Mouse (Mus musculus) MEL (cell line): ENCODE measurements around the gene Cdan1. TPM values are rescaled to one million over a fixed set of nuclear protein-coding genes. Genes with fewer than 3 reads are reported as not detected.

Experiments used
- DNase-seq: peaks from one replicate; pipeline ENCODE4 v3.0.0; 2011; ENCODE audit warnings: low read depth, low spot score
- H3K27ac ChIP-seq: 2 replicates; pipeline ENCODE4 v1.5.1; 2012; ENCODE audit warnings: low read depth, mild to moderate bottlenecking, control low read depth, low read length, moderate library complexity; ENCODE audit not compliant: control insufficient read depth
- H3K27me3 ChIP-seq, 2 experiments: fragments of 150-350 bp in 1 of 2; sonication (generic) in 1 of 2; 2 replicates each; pipeline ENCODE4 v1.6.1; 2012; ENCODE audit warnings: low read length in 2 of 2, mild to moderate bottlenecking in 2 of 2, improper control_type of control experiment in 1 of 2, moderate library complexity in 1 of 2; ENCODE audit not compliant: insufficient read depth in 2 of 2, control insufficient read depth in 1 of 2
- H3K36me3 ChIP-seq, 2 experiments: 2 replicates each; pipeline ENCODE4 v1.6.1; 2012 to 2014; ENCODE audit warnings: low read length in 2 of 2, improper control_type of control experiment in 1 of 2, inconsistent platforms in 1 of 2, mild to moderate bottlenecking in 1 of 2; ENCODE audit not compliant: insufficient read depth in 2 of 2, control insufficient read depth in 1 of 2
- H3K4me1 ChIP-seq, 2 experiments: fragments of 150-350 bp in 1 of 2; sonication (generic) in 1 of 2; 2 replicates each; pipeline ENCODE4 v1.6.1; 2012; ENCODE audit warnings: low read length in 2 of 2, improper control_type of control experiment in 1 of 2, mild to moderate bottlenecking in 1 of 2; ENCODE audit not compliant: insufficient read depth in 2 of 2, control insufficient read depth in 1 of 2
- H3K4me3 ChIP-seq, 2 experiments: fragments of 150-350 bp in 1 of 2; sonication (generic) in 1 of 2; 2 replicates each; pipeline ENCODE4 v1.5.1; 2012; ENCODE audit warnings: low read depth in 2 of 2, low read length in 2 of 2, mild to moderate bottlenecking in 2 of 2, moderate library complexity in 2 of 2, control low read depth in 1 of 2, improper control_type of control experiment in 1 of 2; ENCODE audit not compliant: control insufficient read depth in 1 of 2, insufficient read depth in 1 of 2
- H3K79me2 ChIP-seq: 2 replicates; pipeline ENCODE4 v1.6.1; 2012; ENCODE audit warnings: mild to moderate bottlenecking, low read length, moderate library complexity; ENCODE audit not compliant: control insufficient read depth, poor library complexity, insufficient read depth
- H3K9ac ChIP-seq: 2 replicates; pipeline ENCODE4 v1.6.1; 2012; ENCODE audit warnings: low read depth, mild to moderate bottlenecking, control low read depth, low read length, moderate library complexity; ENCODE audit not compliant: control insufficient read depth, poor library complexity, severe bottlenecking
- H3K9me3 ChIP-seq: fragments of 150-350 bp; sonication (generic); replicated peaks from 2 replicates; pipeline ENCODE4 v1.6.1; 2012; ENCODE audit warnings: mild to moderate bottlenecking, low read length, improper control_type of control experiment, moderate library complexity; ENCODE audit not compliant: insufficient read depth
- BHLHE40 ChIP-seq: IDR thresholded peaks from 2 replicates; pipeline ENCODE4 v1.6.1; 2012; ENCODE audit warnings: low read depth, mild to moderate bottlenecking, inconsistent platforms, low read length, improper control_type of control experiment, borderline replicate concordance
- CTCF ChIP-seq, 3 experiments: IDR thresholded peaks in 2 of 3; conservative IDR thresholded peaks in 1 of 3; 2 replicates each; pipeline ENCODE4 v1.5.1; 2011 to 2012; ENCODE audit warnings: low read length in 3 of 3, low read depth in 2 of 3, mild to moderate bottlenecking in 2 of 3, improper control_type of control experiment in 1 of 3, inconsistent platforms in 1 of 3, mixed read lengths in 1 of 3, moderate library complexity in 1 of 3; ENCODE audit not compliant: control insufficient read depth in 1 of 3, insufficient read depth in 1 of 3, poor library complexity in 1 of 3, severe bottlenecking in 1 of 3
- E2F4 ChIP-seq: IDR thresholded peaks from 2 replicates; pipeline ENCODE4 v1.6.1; 2011; ENCODE audit warnings: low read depth, low read length, improper control_type of control experiment, borderline replicate concordance
- EP300 ChIP-seq, 2 experiments: IDR thresholded peaks; 2 replicates each; pipeline ENCODE4 v1.6.1; 2011; ENCODE audit warnings: improper control_type of control experiment in 2 of 2, low read length in 2 of 2, low read depth in 1 of 2, mild to moderate bottlenecking in 1 of 2
- GATA1 ChIP-seq: IDR thresholded peaks from 2 replicates; pipeline ENCODE4 v1.6.1; 2011; ENCODE audit warnings: low read depth, low read length, improper control_type of control experiment
- HCFC1 ChIP-seq: IDR thresholded peaks from 2 replicates; pipeline ENCODE4 v1.6.1; 2012; ENCODE audit warnings: low read depth, mild to moderate bottlenecking, inconsistent platforms, low read length, improper control_type of control experiment, moderate library complexity
- KAT2A ChIP-seq: conservative IDR thresholded peaks from 2 replicates; pipeline ENCODE4 v1.6.1; 2012; ENCODE audit warnings: low read depth, low read length, improper control_type of control experiment, inconsistent platforms
- MAFK ChIP-seq: IDR thresholded peaks from 2 replicates; pipeline ENCODE4 v1.6.1; 2011; ENCODE audit warnings: low read depth, mild to moderate bottlenecking, low read length, improper control_type of control experiment, borderline replicate concordance
- MAZ ChIP-seq: IDR thresholded peaks from 2 replicates; pipeline ENCODE4 v1.6.1; 2012; ENCODE audit warnings: low read depth, mild to moderate bottlenecking, inconsistent platforms, low read length, improper control_type of control experiment
- MXI1 ChIP-seq: IDR thresholded peaks from 2 replicates; pipeline ENCODE4 v1.6.1; 2011; ENCODE audit warnings: mild to moderate bottlenecking, low read depth, low read length, improper control_type of control experiment
- MYB ChIP-seq: IDR thresholded peaks from 2 replicates; pipeline ENCODE4 v1.6.1; 2011; ENCODE audit warnings: mild to moderate bottlenecking, low read depth, low read length, improper control_type of control experiment
- MYC ChIP-seq: IDR thresholded peaks from 2 replicates; pipeline ENCODE4 v1.6.1; 2011; ENCODE audit warnings: low read depth, mild to moderate bottlenecking, low read length, improper control_type of control experiment, moderate library complexity
- POLR2AphosphoS2 ChIP-seq: IDR thresholded peaks from 2 replicates; pipeline ENCODE4 v1.6.1; 2011; ENCODE audit warnings: low read length, improper control_type of control experiment
- POLR2AphosphoS5 ChIP-seq: IDR thresholded peaks from 2 replicates; pipeline ENCODE4 v1.6.1; 2012; ENCODE audit warnings: low read depth, borderline replicate concordance, mild to moderate bottlenecking, inconsistent platforms, low read length, moderate library complexity, mixed read lengths
- RAD21 ChIP-seq: IDR thresholded peaks from 2 replicates; pipeline ENCODE4 v1.6.1; 2011; ENCODE audit warnings: mild to moderate bottlenecking, low read depth, low read length, improper control_type of control experiment
- RCOR1 ChIP-seq: IDR thresholded peaks from 2 replicates; pipeline ENCODE4 v1.6.1; 2012; ENCODE audit warnings: low read depth, mild to moderate bottlenecking, inconsistent platforms, low read length, improper control_type of control experiment
- SIN3A ChIP-seq: IDR thresholded peaks from 2 replicates; pipeline ENCODE4 v1.6.1; 2012; ENCODE audit warnings: low read length, improper control_type of control experiment, inconsistent platforms
- TBP ChIP-seq: IDR thresholded peaks from 2 replicates; pipeline ENCODE4 v1.8.0; 2011; ENCODE audit warnings: low read depth, low read length, improper control_type of control experiment
- TCF12 ChIP-seq: IDR thresholded peaks from 2 replicates; pipeline ENCODE4 v1.6.1; 2014; ENCODE audit warnings: low read depth, mild to moderate bottlenecking, inconsistent platforms, low read length, improper control_type of control experiment, moderate library complexity
- UBTF ChIP-seq: IDR thresholded peaks from 2 replicates; pipeline ENCODE4 v1.6.1; 2012; ENCODE audit warnings: low read depth, mild to moderate bottlenecking, inconsistent platforms, low read length, improper control_type of control experiment, moderate library complexity, borderline replicate concordance; ENCODE audit not compliant: insufficient read depth
- ZC3H11A ChIP-seq: IDR thresholded peaks from 2 replicates; pipeline ENCODE4 v1.6.1; 2012; ENCODE audit warnings: low read depth, mild to moderate bottlenecking, inconsistent platforms, low read length, improper control_type of control experiment
- ZMIZ1 ChIP-seq: IDR thresholded peaks from 2 replicates; pipeline ENCODE4 v1.6.1; 2012; ENCODE audit warnings: low read depth, mild to moderate bottlenecking, inconsistent platforms, low read length, improper control_type of control experiment, moderate library complexity
- ZNF384 ChIP-seq: IDR thresholded peaks from 2 replicates; pipeline ENCODE4 v1.6.1; 2012; ENCODE audit warnings: low read depth, mild to moderate bottlenecking, inconsistent platforms, low read length, improper control_type of control experiment
- polyA plus RNA-seq, 2 experiments: library from polyadenylated mRNA; stranded (reverse) in 1 of 2; unstranded in 1 of 2; fragments of >175 nt in 1 of 2; fragments of >200 nt in 1 of 2; gene quantifications; 2 replicates each; pipeline versions ENCODE4 v1.2.1 to v1.2.4; 2012; ENCODE audit warnings: low replicate concordance in 2 of 2, low read depth in 1 of 2; ENCODE audit not compliant: insufficient read length in 2 of 2, insufficient read depth in 1 of 2, missing spikeins in 1 of 2
- total RNA-seq: library from RNA; depleted of rRNA; stranded (reverse); fragments of 300-350 nt; gene quantifications from 2 replicates; pipeline ENCODE4 v1.2.3, GENCODE M21; 2012

Cdan1 gene
- total and polyA plus RNA-seq, 3 experiments, result 10.9 to 27.6 TPM; not detected in 1

- TF ChIP-seq KAT2A (no peak), MAFK (no peak), BHLHE40 (no peak)
- TF ChIP-seq, all 39 proteins: peak for 0
Observed at GRCm38 (mm10) chr2:120748041-120748440, 101.9 kb downstream of the Cdan1 start (continued).

GRCm38 (mm10) chr2:120745496-120745895 is 104.4 kb downstream of the Cdan1 start:
- H3K4me3 ChIP-seq, result no peak overlapping the region
- no peaks in the 10 kb centered on the region for H3K4me1 ChIP-seq
- H3K79me2 ChIP-seq, result no peaks in the 10 kb centered on the region
- no peaks in the 10 kb centered on the region for H3K9me3 ChIP-seq
- no peak overlapping the region for H3K9ac ChIP-seq
- no peak for TF ChIP-seq SIN3A
- no peak for TF ChIP-seq KAT2A
- TF ChIP-seq CTCF (IDR thresholded peaks at IDR 0.05 in 2 of 3, conservative IDR thresholded peaks at IDR 0.05 in 1 of 3; ENCODE audit: control insufficient read depth in 1 of 3, insufficient read depth in 1 of 3, low read depth in 2 of 3, low read length in 3 of 3, poor library complexity in 1 of 3, severe bottlenecking in 1 of 3), result no peak
- TF ChIP-seq ZC3H11A, result no peak
- no peak overlapping the region for H3K27ac ChIP-seq
- no peak for DNase-seq
- H3K36me3 ChIP-seq, result no peaks in the 10 kb centered on the region
- H3K27me3 ChIP-seq, result no peaks in the 10 kb centered on the region

- DNase-seq, result peak; percentile 24
Observed at GRCm38 (mm10) chr2:120731877-120732530, 117.9 kb downstream of the Cdan1 start.

GRCm38 (mm10) chr2:120731167-120731862 is 118.6 kb downstream of the Cdan1 start:
- Histone ChIP-seq H3K4me3 (peak overlapping the region; percentile 69 to 97), H3K79me2 (peaks cover 18% of the 10 kb centered on the region), H3K4me1 (peaks cover 5 to 21% of the 10 kb centered on the region in 2 experiments), H3K27me3 (no peaks in the 10 kb centered on the region), H3K9me3 (no peaks in the 10 kb centered on the region), H3K36me3 (peaks cover 0 to 10% of the 10 kb centered on the region in 2 experiments; a peak in 2 of 4 replicates), H3K27ac (peak overlapping the region; percentile 90), H3K9ac (peak overlapping the region; percentile 93)
- DNase-seq, result peak; percentile 95
- TF ChIP-seq MAZ (no peak), MYC (no peak), TBP (peak; percentile 68), CTCF (IDR thresholded peaks at IDR 0.05 in 2 of 3, conservative IDR thresholded peaks at IDR 0.05 in 1 of 3; ENCODE audit: control insufficient read depth in 1 of 3, insufficient read depth in 1 of 3, low read depth in 2 of 3, low read length in 3 of 3, poor library complexity in 1 of 3, severe bottlenecking in 1 of 3) (no peak), E2F4 (no peak), UBTF (peak; percentile 87; the same call in 1 of the 2 replicates), ZC3H11A (no peak), RAD21 (no peak), POLR2AphosphoS2 (peak; percentile 84; the same call in 1 of the 2 replicates), KAT2A (no peak; the same call in 1 of the 2 replicates), MAFK (no peak), MXI1 (peak; percentile 66), EP300 (IDR thresholded peaks at IDR 0.05; ENCODE audit: low read depth in 1 of 2, low read length in 2 of 2) (peak in 1 of 2 experiments; percentile 58; a peak in 2 of 4 replicates), TCF12 (peak; percentile 77), HCFC1 (peak; percentile 65; the same call in 1 of the 2 replicates), RCOR1 (0 out of 2 replicates have a peak, but pooled peaks have one; percentile 26)

More at GRCm38 (mm10) chr2:120731877-120732530, 117.9 kb downstream of the Cdan1 start:
- peak overlapping the region; percentile 60 to 69 for H3K4me3 ChIP-seq
- peak overlapping the region; percentile 86 for H3K27ac ChIP-seq
- H3K27me3 ChIP-seq, result no peaks in the 10 kb centered on the region
- no peaks in the 10 kb centered on the region for H3K9me3 ChIP-seq
- H3K4me1 ChIP-seq, result peaks cover 5 to 21% of the 10 kb centered on the region in 2 experiments
- peaks cover 18% of the 10 kb centered on the region for H3K79me2 ChIP-seq
- peak overlapping the region; percentile 69 for H3K9ac ChIP-seq
- TF ChIP-seq GATA1 (peak; percentile 1), ZNF384 (peak; percentile 51; the same call in 1 of the 2 replicates), MYB (peak; percentile 51), POLR2AphosphoS5 (no peak), ZMIZ1 (no peak)
- H3K36me3 ChIP-seq, result peaks cover 0 to 10% of the 10 kb centered on the region in 2 experiments; a peak in 2 of 4 replicates
